Mouse (Mus musculus) embryonic fibroblast, embryonic 13.5 days (primary cell): ENCODE data around the gene Ptpre. TPM values are rescaled to one million over a fixed set of nuclear protein-coding genes. Genes with fewer than 3 reads are reported as not detected.

Experiments
- H3K27ac ChIP-seq: 2 replicates; pipeline ENCODE4 v1.5.1; 2012; ENCODE audit warnings: low read length, control low read depth, inconsistent platforms; ENCODE audit not compliant: insufficient read depth
- H3K4me1 ChIP-seq: 2 replicates; pipeline ENCODE4 v1.6.1; 2011; ENCODE audit warnings: low read length; ENCODE audit not compliant: control insufficient read depth, insufficient read depth
- H3K4me3 ChIP-seq: 2 replicates; pipeline ENCODE4 v1.5.1; 2011; ENCODE audit warnings: mild to moderate bottlenecking, control low read depth, low read length; ENCODE audit not compliant: insufficient read depth
- CTCF ChIP-seq: IDR thresholded peaks from 2 replicates; pipeline ENCODE4 v1.5.1; 2011; ENCODE audit warnings: mild to moderate bottlenecking, control low read depth, low read length, moderate library complexity, borderline replicate concordance; ENCODE audit not compliant: insufficient read depth
- POLR2A ChIP-seq: IDR thresholded peaks from 2 replicates; pipeline ENCODE4 v1.6.1; 2011; ENCODE audit warnings: low read depth, mild to moderate bottlenecking, control low read depth, low read length, moderate library complexity
- polyA plus RNA-seq: library from polyadenylated mRNA; stranded (reverse); fragments of >200 nt; gene quantifications from 2 replicates; pipeline ENCODE4 v1.2.4, GENCODE M21; 2011; ENCODE audit warnings: low read depth; ENCODE audit not compliant: missing spikeins, insufficient read length

Ptpre gene
- polyA plus RNA-seq, 1 experiment: 3.2 TPM

DNA sequence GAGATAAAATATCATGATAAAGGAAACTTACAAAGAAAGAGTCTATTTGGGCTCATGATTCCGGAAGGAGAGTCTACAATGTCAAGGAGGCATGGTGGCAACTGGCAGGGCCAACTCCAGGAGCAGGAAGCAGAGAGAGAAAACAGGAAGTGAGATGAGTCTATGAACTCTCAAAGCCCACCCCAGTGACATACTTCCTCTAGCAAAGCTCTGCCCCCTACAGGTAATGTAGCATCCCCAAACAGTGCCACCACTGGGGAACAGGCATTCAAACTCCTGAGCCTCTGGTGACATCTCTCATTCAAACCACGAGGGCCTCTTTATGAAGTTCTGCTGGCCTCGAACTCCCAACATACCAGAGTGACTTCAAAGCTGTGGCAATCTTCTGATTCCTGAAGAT, 25.6 kb upstream of the Ptpre start:
- H3K27ac ChIP-seq: no peak overlapping the region
- no peak overlapping the region for H3K4me3 ChIP-seq
- TF ChIP-seq CTCF (no peak), POLR2A (no peak)
- peaks cover 4% of the 10 kb centered on the region for H3K4me1 ChIP-seq

DNA sequence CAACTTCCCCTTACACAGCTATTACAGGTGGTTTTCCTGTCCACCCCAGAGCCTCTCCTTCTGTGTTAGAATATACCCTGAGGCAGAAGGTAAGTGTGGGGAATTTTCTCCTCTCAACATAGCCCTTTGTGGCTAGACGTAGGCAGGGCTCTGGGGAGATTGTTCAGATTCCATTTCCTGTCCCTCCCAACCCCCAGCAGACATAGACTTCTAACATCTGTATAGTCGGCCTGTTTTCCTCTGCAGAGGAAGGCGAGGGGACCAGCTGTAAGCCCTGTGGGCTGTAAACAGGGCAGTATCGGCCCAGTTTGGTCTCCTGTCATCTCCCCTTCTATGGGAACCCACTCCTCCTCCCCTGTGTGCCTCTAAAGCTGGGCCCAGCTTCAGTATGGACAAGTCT, 20.1 kb upstream of the Ptpre start:
- TF ChIP-seq CTCF (no peak), POLR2A (no peak)
- Histone ChIP-seq H3K27ac (no peak overlapping the region), H3K4me1 (peaks cover 3% of the 10 kb centered on the region; the same call in 1 of the 2 replicates), H3K4me3 (no peak overlapping the region)

DNA sequence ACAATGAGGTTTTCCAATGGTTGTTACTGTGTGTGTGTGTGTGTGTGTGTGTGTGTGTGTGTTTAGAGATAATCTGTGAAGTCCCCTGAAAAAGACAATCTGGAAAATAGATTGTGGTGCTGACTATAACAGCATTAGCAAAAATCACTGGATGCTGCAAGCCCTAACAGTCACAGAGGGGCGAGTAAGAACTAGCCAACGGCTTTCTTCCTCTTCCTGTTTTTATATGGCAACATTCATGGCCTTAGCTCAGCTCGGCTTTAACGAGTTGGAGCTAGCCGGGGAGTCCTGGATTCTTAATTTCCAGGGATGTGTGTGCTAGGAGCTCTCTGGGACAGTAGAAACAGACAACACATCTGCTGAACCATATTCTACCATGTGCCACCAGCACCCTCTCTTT, 17.0 kb upstream of the Ptpre start:
- Histone ChIP-seq H3K4me1 (peaks cover 13% of the 10 kb centered on the region), H3K27ac (no peak overlapping the region), H3K4me3 (no peak overlapping the region)
- TF ChIP-seq POLR2A (no peak), CTCF (no peak)

DNA sequence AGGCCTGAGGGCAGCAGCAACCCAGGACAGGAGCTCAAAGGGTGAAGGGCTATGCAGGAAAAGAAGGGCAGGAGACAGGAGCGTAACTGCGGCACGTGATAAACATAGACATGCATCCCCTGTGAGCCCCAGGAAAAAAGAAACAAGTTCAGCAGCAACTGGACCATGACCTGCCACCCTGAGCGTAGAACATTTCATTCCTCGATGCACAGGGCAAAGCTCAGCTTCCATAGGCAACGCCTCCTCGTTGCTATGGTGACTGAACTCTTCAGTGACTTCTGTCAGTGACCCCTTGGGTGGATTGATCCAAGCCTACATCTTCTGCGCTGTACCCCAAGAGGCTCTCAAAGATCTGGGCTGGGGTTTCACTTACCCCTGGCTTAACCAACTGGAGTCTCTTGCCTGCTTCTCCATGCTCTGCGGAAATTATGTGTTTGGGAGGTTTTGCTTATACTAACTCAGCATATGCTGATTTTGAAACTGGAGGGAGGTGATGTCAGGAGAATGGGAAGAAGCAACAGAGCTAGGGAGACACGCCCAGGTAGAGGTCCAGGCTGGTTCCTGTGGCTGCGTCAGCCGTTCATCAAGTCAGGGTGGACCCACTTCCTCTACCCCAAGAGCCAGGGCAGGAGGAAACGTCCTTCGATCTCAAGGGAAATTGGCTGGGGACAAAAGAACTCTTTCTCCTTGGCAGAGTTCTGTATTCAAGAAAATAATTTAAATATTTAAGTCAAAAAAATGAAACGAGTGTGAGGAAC, 15.3 kb upstream of the Ptpre start:
- Histone ChIP-seq H3K4me3 (no peak overlapping the region), H3K4me1 (peaks cover 13% of the 10 kb centered on the region), H3K27ac (no peak overlapping the region)
- TF ChIP-seq CTCF: no peak
- TF ChIP-seq POLR2A: no peak

DNA sequence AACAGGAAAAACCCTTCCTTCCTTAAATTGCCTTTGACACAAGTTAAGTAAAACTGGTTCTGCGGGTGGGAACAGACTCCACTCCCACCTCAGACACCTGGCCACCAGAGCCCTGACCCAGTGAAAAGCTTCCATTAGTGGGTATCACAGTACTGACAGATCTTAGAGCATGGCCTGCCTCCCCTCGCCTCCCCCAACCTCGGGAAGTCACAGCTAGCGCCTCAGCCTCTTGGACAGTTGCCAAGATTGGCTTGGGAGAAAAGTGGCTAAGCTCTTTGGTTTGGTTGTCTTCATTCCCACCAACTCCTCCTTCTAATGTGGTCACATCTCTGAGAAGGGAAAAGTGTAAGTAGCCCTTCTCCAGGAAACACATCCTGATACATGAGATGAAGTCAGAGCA, 13.3 kb upstream of the Ptpre start:
- Histone ChIP-seq H3K4me1 (peaks cover 10% of the 10 kb centered on the region), H3K27ac (no peak overlapping the region), H3K4me3 (no peak overlapping the region)
- TF ChIP-seq CTCF (no peak), POLR2A (no peak)

DNA sequence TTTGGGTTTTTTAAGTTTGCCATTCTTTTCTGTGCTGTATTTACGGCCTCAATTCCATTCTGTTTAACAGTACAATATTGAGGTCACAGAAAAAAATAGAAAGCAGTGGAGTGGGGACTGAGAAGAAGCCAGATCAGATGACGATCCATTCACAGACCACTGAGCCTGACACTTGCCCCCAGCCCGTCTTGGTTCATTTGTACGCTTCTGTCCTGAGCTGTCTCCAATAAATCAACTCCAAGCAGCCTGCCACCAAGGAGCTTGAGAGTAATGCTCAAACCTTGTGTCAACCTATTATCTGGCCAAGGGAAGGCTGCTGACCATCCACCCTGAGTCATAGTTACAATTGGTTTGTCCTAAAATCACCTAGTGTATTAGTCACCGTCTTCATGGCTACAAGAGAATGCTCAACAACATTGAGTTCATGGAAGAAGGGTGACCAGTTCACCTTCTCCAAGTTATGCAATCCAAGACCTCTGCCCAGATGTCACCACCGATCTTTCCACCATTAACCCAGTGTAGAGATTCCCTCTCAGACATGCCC, 12.8 kb upstream of the Ptpre start:
- H3K4me1 ChIP-seq: peaks cover 10% of the 10 kb centered on the region
- H3K4me3 ChIP-seq: no peak overlapping the region
- H3K27ac ChIP-seq: no peak overlapping the region
- TF ChIP-seq CTCF: no peak
- TF ChIP-seq POLR2A: no peak

DNA sequence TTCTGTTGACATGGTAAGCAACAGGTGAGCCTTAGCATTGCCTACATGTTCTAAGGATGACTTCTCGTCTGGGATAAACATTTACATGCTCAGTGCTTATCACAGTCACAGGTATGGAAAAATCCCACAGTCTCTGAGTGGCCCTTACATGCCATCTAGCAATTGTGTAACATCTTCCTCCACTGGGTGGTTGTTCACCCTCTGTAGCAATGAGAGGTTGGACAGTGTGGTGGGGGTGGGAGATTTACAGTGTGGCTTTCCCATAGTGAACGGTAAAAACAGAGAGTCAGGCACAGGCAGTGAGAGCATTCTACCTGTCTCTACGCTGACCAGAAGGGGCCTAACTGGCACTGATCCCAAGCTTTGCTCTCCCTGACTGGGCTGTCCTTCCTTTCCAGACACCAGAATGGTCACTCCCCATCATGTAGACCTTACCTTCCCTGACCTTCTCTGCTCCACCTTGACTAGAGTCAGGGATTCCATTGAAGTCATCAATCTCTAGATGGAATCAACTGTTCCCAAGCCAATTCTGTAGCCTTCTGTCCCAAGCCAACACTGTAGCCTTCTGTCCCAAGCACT, 10.6 kb upstream of the Ptpre start:
- H3K27ac ChIP-seq: no peak overlapping the region
- H3K4me1 ChIP-seq: peaks cover 10% of the 10 kb centered on the region
- no peak overlapping the region for H3K4me3 ChIP-seq
- TF ChIP-seq POLR2A (no peak), CTCF (no peak)

DNA sequence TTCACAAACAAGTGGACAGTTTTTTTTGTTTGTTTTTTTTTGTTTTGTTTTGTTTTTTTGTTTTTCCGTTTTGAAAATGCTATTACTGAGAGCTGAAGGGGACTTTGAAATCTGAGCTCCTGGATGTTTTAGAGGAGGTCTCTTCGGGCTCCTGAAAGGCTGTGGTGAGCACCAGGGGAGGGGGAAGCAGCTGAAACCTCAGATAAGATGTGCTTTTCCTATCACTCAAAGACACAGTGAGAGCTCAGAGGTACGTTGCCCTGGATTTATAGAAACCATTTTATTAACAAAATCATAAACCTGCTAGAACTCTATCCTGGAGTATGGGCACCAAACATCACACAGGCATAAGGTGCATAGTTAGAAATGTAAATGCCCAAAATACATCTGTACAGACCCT, 10.1 kb upstream of the Ptpre start:
- Histone ChIP-seq H3K4me3 (no peak overlapping the region), H3K27ac (no peak overlapping the region), H3K4me1 (peaks cover 10% of the 10 kb centered on the region)
- TF ChIP-seq CTCF (no peak), POLR2A (no peak)

DNA sequence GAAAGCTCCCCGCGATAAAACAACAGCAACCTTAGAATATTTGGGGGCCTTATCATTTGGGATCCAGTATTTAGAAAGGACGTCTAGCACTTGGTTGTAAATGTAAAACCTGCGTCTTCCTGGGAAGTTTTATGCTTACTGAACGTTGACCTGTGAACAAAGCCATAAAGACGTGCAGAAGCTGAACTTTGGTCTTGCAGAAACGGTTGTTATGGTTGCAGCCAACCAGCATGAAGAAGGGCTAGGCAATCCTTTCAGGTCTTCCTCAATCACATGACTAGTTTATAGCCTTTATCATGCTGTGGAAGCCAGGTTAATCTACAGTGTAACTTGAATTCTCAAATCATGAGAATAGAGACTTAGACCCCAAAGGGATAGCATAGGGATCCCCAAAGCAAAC, 8.8 kb upstream of the Ptpre start, which contains the start of gene Clrn3:
Gene Clrn3 (minus strand): TSS at position 140 of the 400 bp plus-strand sequence.
- Histone ChIP-seq H3K4me3 (no peak within 1 kb of the TSS), H3K27ac (no peak within 1 kb of the TSS), H3K4me1 (peaks cover 5% of the 10 kb centered on the region; the same call in 1 of the 2 replicates)
- no peak for TF ChIP-seq CTCF
- TF ChIP-seq POLR2A: no peak

DNA sequence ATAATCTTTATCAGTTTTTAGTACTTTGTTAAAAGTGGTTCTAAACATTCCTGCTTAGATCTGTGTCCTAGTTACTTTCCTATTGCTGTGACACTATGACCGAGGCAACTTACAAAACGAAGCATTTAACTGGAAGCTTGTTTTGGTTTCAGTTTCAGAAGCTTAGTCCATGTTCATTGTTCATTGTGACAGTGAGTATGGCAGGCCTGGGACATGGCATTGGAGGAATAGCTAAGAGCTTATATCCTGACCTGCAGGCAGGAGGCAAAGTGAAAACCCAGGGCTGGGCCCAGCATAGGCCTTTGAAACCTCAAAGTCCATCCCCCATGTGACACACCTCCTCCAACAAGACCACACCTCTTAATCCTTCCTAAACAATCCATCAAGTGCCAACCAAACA, 8.2 kb upstream of the Ptpre start:
- Histone ChIP-seq H3K27ac (no peak overlapping the region), H3K4me3 (no peak overlapping the region), H3K4me1 (no peaks in the 10 kb centered on the region)
- TF ChIP-seq POLR2A (no peak), CTCF (no peak)
